Mouse (Mus musculus) midbrain, embryonic 12.5 days (tissue): ENCODE measurements at regions not wholly inside any gene's neighbourhood (a gene's known extent, or its start where the extent isn't known, plus 50 kb on each side); places are given as distances from the start of the nearest gene placed in this dataset.
A peak's percentile ranks its signal among the peaks of the same experiment; 100 is the strongest.

Experiments
- ATAC-seq: fragments of 200-750 bp; cut with Nextera tagmentation; 2 replicates; pipeline ENCODE4 v1.8.0; 2017; ENCODE audit warnings: low read depth, moderate TSS enrichment, moderate library complexity; ENCODE audit not compliant: low FRiP score
- H3K27ac ChIP-seq: fragments of 300-500 bp; sonication (generic); replicated peaks from 2 replicates; pipeline ENCODE4 v1.5.1; 2016; ENCODE audit warnings: mild to moderate bottlenecking
- H3K27me3 ChIP-seq: fragments of 300-500 bp; sonication (generic); 2 replicates; pipeline ENCODE4 v1.6.1; 2016; ENCODE audit warnings: mild to moderate bottlenecking
- H3K36me3 ChIP-seq: fragments of 300-500 bp; sonication (generic); 2 replicates; pipeline ENCODE4 v1.6.1; 2016
- H3K4me1 ChIP-seq: fragments of 300-500 bp; sonication (generic); 2 replicates; pipeline ENCODE4 v1.6.1; 2016
- H3K4me2 ChIP-seq: fragments of 300-500 bp; sonication (generic); replicated peaks from 2 replicates; pipeline ENCODE4 v1.6.1; 2016; ENCODE audit warnings: mild to moderate bottlenecking, moderate library complexity
- H3K4me3 ChIP-seq: fragments of 300-500 bp; sonication (generic); 2 replicates; pipeline ENCODE4 v1.5.1; 2016; ENCODE audit warnings: mild to moderate bottlenecking
- H3K9ac ChIP-seq: fragments of 300-500 bp; sonication (generic); replicated peaks from 2 replicates; pipeline ENCODE4 v1.6.1; 2016; ENCODE audit warnings: mild to moderate bottlenecking, moderate library complexity
- H3K9me3 ChIP-seq: fragments of 300-500 bp; sonication (generic); 2 replicates; pipeline ENCODE4 v1.6.1; 2016; ENCODE audit warnings: mild to moderate bottlenecking
- WGBS: fragments of 180-500 bp; shearing (Covaris S2); methylation state at CpG from one replicate; pipeline ENCODE4 v1.1.7; 2016; 5-methylcytosine and 5-hydroxymethylcytosine counted together

GRCm38 (mm10) chr6:101556096-101556495, 178.4 kb upstream of the Pdzrn3 start:
- H3K36me3 ChIP-seq = no peaks in the 10 kb centered on the region
- no peak for ATAC-seq
- WGBS = 97% methylated on average over 1 of the region's 1 CpGs
- H3K4me3 ChIP-seq = no peak overlapping the region
- no peak overlapping the region for H3K27ac ChIP-seq
- no peak overlapping the region for H3K9ac ChIP-seq
- no peaks in the 10 kb centered on the region for H3K9me3 ChIP-seq
- H3K27me3 ChIP-seq = no peaks in the 10 kb centered on the region
- no peak overlapping the region for H3K4me2 ChIP-seq
- H3K4me1 ChIP-seq = peaks cover 5% of the 10 kb centered on the region

GRCm38 (mm10) chr6:101554965-101555604, 177.4 kb upstream of the Pdzrn3 start:
- Histone ChIP-seq H3K27me3 (no peaks in the 10 kb centered on the region), H3K9ac (no peak overlapping the region), H3K36me3 (no peaks in the 10 kb centered on the region), H3K4me2 (no peak overlapping the region), H3K4me3 (no peak overlapping the region), H3K27ac (no peak overlapping the region), H3K9me3 (no peaks in the 10 kb centered on the region), H3K4me1 (peaks cover 5% of the 10 kb centered on the region)
- 70% methylated on average over 2 of the region's 2 CpGs for WGBS
- no peak for ATAC-seq

- 14% methylated on average over 7 of the region's 7 CpGs for WGBS
- Histone ChIP-seq H3K4me3 (no peak overlapping the region), H3K4me1 (peaks cover 5% of the 10 kb centered on the region), H3K27me3 (no peaks in the 10 kb centered on the region), H3K27ac (peak overlapping the region; percentile 20; the same call in 1 of the 2 replicates), H3K9ac (no peak overlapping the region), H3K9me3 (no peaks in the 10 kb centered on the region), H3K4me2 (no peak overlapping the region; the same call in 1 of the 2 replicates), H3K36me3 (no peaks in the 10 kb centered on the region)
- peak; percentile 93 for ATAC-seq
These were observed 173.0 kb upstream of the Pdzrn3 start for GRCm38 (mm10) chr6:101550501-101551268.

- Histone ChIP-seq H3K27me3 (0 out of 2 replicates have a peak, but pooled peaks cover 6% of the 10 kb centered on the region), H3K36me3 (no peaks in the 10 kb centered on the region), H3K4me1 (0 out of 2 replicates have a peak, but pooled peaks cover 3% of the 10 kb centered on the region), H3K9me3 (no peaks in the 10 kb centered on the region), H3K9ac (no peak overlapping the region), H3K27ac (no peak overlapping the region), H3K4me3 (no peak overlapping the region), H3K4me2 (no peak overlapping the region)
- WGBS = 94% methylated on average over 5 of the region's 5 CpGs
- ATAC-seq = no peak
These were observed 159.9 kb upstream of the Pdzrn3 start for GRCm38 (mm10) chr6:101537581-101537980.

- Histone ChIP-seq H3K4me2 (no peak overlapping the region), H3K27me3 (0 out of 2 replicates have a peak, but pooled peaks cover 11% of the 10 kb centered on the region), H3K9me3 (no peaks in the 10 kb centered on the region), H3K4me3 (no peak overlapping the region), H3K27ac (no peak overlapping the region), H3K36me3 (no peaks in the 10 kb centered on the region), H3K4me1 (0 out of 2 replicates have a peak, but pooled peaks cover 3% of the 10 kb centered on the region), H3K9ac (no peak overlapping the region)
- 44% methylated on average over 9 of the region's 9 CpGs for WGBS
- ATAC-seq = peak; percentile 47
These were observed 156.7 kb upstream of the Pdzrn3 start for GRCm38 (mm10) chr6:101534214-101535052.

GRCm38 (mm10) chr6:101532436-101532835, 154.7 kb upstream of the Pdzrn3 start:
- Histone ChIP-seq H3K4me1 (0 out of 2 replicates have a peak, but pooled peaks cover 3% of the 10 kb centered on the region), H3K27ac (no peak overlapping the region), H3K36me3 (no peaks in the 10 kb centered on the region), H3K27me3 (0 out of 2 replicates have a peak, but pooled peaks cover 11% of the 10 kb centered on the region), H3K9me3 (no peaks in the 10 kb centered on the region), H3K4me3 (no peak overlapping the region), H3K4me2 (no peak overlapping the region), H3K9ac (no peak overlapping the region)
- 66% methylated on average over 7 of the region's 7 CpGs for WGBS
- ATAC-seq = no peak

GRCm38 (mm10) chr6:101531914-101532313, 154.2 kb upstream of the Pdzrn3 start:
- Histone ChIP-seq H3K4me2 (no peak overlapping the region), H3K9me3 (no peaks in the 10 kb centered on the region), H3K9ac (no peak overlapping the region), H3K36me3 (no peaks in the 10 kb centered on the region), H3K27ac (no peak overlapping the region), H3K27me3 (0 out of 2 replicates have a peak, but pooled peaks cover 11% of the 10 kb centered on the region), H3K4me1 (0 out of 2 replicates have a peak, but pooled peaks cover 3% of the 10 kb centered on the region), H3K4me3 (no peak overlapping the region)
- no peak for ATAC-seq
- 69% methylated on average over 5 of the region's 5 CpGs for WGBS

GRCm38 (mm10) chr6:101525129-101525528, 147.4 kb upstream of the Pdzrn3 start:
- Histone ChIP-seq H3K4me3 (no peak overlapping the region), H3K4me2 (no peak overlapping the region), H3K9ac (no peak overlapping the region), H3K4me1 (no peaks in the 10 kb centered on the region), H3K27me3 (no peaks in the 10 kb centered on the region), H3K36me3 (no peaks in the 10 kb centered on the region), H3K27ac (no peak overlapping the region), H3K9me3 (no peaks in the 10 kb centered on the region)
- 56% methylated on average over 2 of the region's 2 CpGs for WGBS
- no peak for ATAC-seq

- no peak overlapping the region for H3K4me2 ChIP-seq
- no peak for ATAC-seq
- WGBS = 86% methylated on average over 6 of the region's 6 CpGs
- peaks cover 8% of the 10 kb centered on the region; the same call in 1 of the 2 replicates for H3K4me1 ChIP-seq
- no peaks in the 10 kb centered on the region for H3K27me3 ChIP-seq
- no peak overlapping the region for H3K27ac ChIP-seq
- no peak overlapping the region for H3K4me3 ChIP-seq
- no peak overlapping the region for H3K9ac ChIP-seq
- no peaks in the 10 kb centered on the region for H3K36me3 ChIP-seq
- H3K9me3 ChIP-seq = no peaks in the 10 kb centered on the region
These were observed 143.6 kb upstream of the Pdzrn3 start for GRCm38 (mm10) chr6:101521316-101521715.

GRCm38 (mm10) chr6:101520755-101521154, 143.1 kb upstream of the Pdzrn3 start:
- no peaks in the 10 kb centered on the region for H3K9me3 ChIP-seq
- H3K4me2 ChIP-seq = no peak overlapping the region
- H3K9ac ChIP-seq = no peak overlapping the region
- ATAC-seq = no peak
- 88% methylated on average over 3 of the region's 3 CpGs for WGBS
- H3K36me3 ChIP-seq = no peaks in the 10 kb centered on the region
- no peaks in the 10 kb centered on the region for H3K27me3 ChIP-seq
- no peak overlapping the region for H3K4me3 ChIP-seq
- H3K4me1 ChIP-seq = peaks cover 8% of the 10 kb centered on the region; the same call in 1 of the 2 replicates
- no peak overlapping the region for H3K27ac ChIP-seq

- 59% methylated on average over 9 of the region's 9 CpGs for WGBS
- no peak for ATAC-seq
These were observed 141.4 kb upstream of the Pdzrn3 start for GRCm38 (mm10) chr6:101518904-101519701.

More at GRCm38 (mm10) chr6:101518904-101519701, 141.4 kb upstream of the Pdzrn3 start:
- no peaks in the 10 kb centered on the region for H3K36me3 ChIP-seq
- H3K27ac ChIP-seq = no peak overlapping the region
- H3K4me2 ChIP-seq = no peak overlapping the region
- H3K4me1 ChIP-seq = peaks cover 8% of the 10 kb centered on the region; the same call in 1 of the 2 replicates
- H3K9ac ChIP-seq = no peak overlapping the region
- no peaks in the 10 kb centered on the region for H3K27me3 ChIP-seq
- H3K4me3 ChIP-seq = no peak overlapping the region
- H3K9me3 ChIP-seq = no peaks in the 10 kb centered on the region
